Mouse (Mus musculus) splenic B cell, adult 2 months (primary cell): Measurements from ENCODE around the gene Appl2.
A peak's percentile ranks its signal among the peaks of the same experiment; 100 is the strongest.

Experiments used
- DNase-seq: peaks from one replicate; pipeline ENCODE4 v3.0.0-alpha.2; 2011; ENCODE audit warnings: low read depth, low spot score
- H3K27me3 ChIP-seq: 2 replicates; pipeline ENCODE4 v1.6.1; 2012; ENCODE audit warnings: mild to moderate bottlenecking, low read length, moderate library complexity, mixed read lengths; ENCODE audit not compliant: control insufficient read depth, poor library complexity, insufficient read depth, severe bottlenecking
- H3K36me3 ChIP-seq: 2 replicates; pipeline ENCODE4 v1.6.1; 2012; ENCODE audit warnings: mild to moderate bottlenecking, low read length, moderate library complexity, mixed read lengths; ENCODE audit not compliant: control insufficient read depth, poor library complexity, insufficient read depth, severe bottlenecking

Appl2 gene

GRCm38 (mm10) chr10:83644167-83644566 is 4.4 kb downstream of the Appl2 start:
- DNase-seq = no peak
- H3K27me3 ChIP-seq = no peaks in the 10 kb centered on the region
- H3K36me3 ChIP-seq = no peaks in the 10 kb centered on the region

DNA sequence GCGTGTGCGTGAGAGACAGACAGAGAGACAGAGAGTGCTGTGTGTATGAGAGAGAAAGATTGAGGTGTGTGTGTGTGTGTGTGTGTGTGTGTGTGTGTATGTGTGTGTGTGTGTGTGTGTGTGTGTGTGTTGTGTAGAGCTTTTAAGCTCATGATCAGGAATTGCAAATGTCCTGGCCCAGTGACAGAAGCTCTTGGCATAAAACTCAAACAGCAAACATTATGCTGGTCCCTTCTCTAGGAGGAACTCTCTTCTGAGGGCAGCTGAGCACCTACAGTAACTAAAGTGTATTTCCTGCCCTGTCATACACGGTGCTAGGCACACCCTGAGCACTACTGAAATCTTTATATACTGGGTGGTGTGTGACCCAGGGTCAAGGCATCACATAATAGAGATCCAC is 6.9 kb downstream of the Appl2 start:
- no peaks in the 10 kb centered on the region for H3K27me3 ChIP-seq

GRCm38 (mm10) chr10:83639881-83640386 is 8.6 kb downstream of the Appl2 start:
- Histone ChIP-seq H3K27me3 (no peaks in the 10 kb centered on the region), H3K36me3 (no peaks in the 10 kb centered on the region)
- no peak for DNase-seq

More for the DNA sequence above, 6.9 kb downstream of the Appl2 start:
- DNase-seq = no peak
- no peaks in the 10 kb centered on the region for H3K36me3 ChIP-seq

GRCm38 (mm10) chr10:83637295-83637694 is 11.2 kb downstream of the Appl2 start:
- DNase-seq = no peak
- H3K36me3 ChIP-seq = no peaks in the 10 kb centered on the region
- no peaks in the 10 kb centered on the region for H3K27me3 ChIP-seq

DNA sequence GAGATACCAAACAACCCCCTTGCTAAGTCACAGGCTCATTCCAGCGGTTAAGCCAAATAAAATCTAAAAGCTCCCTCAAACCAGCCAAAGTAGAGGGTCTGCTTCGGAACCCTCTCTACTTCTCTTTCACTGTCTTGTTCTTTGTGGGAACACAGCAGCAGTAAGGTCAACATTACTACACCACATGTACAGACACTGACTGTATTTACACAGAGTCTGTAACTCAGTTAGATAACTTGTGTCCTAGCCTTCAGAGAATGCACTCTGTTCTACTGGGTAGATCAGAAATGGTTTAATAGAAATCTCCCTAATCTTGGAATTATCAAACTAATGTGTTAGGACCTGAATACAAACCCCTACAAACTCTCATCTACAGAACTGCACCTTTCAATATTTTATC is 12.3 kb downstream of the Appl2 start:
- Histone ChIP-seq H3K27me3 (no peaks in the 10 kb centered on the region), H3K36me3 (no peaks in the 10 kb centered on the region)
- DNase-seq = no peak

GRCm38 (mm10) chr10:83634461-83634860 is 14.1 kb downstream of the Appl2 start:
- no peaks in the 10 kb centered on the region for H3K36me3 ChIP-seq
- DNase-seq = peak; percentile 26

DNA sequence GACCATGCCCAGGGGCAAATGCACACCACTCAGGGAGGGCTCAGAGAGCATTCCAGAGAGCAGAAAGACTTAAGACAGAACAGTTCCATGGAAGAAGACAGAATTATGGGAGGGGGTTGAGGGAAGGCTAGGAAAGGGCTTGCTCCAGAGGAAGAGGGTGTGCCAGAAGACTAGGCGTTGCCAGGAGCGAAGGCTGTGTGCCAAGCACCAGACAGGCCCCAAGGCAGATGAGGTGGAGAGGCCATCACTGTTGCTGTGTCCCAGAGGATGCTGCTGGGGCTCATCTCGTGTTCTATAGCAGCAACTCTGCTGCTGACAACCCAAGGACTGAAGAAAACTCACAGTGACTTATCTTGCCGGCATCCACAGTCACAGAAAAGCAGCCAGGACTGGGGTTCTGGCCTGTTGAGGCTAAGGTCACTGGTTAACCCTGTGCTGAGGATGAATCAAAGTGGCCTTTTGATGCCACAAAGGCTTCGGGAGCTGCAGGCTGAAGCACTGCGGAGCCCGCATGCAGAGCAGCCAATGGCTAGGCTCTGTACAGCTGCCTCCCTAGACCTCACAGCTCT is 15.6 kb downstream of the Appl2 start:
- Histone ChIP-seq H3K36me3 (no peaks in the 10 kb centered on the region), H3K27me3 (no peaks in the 10 kb centered on the region)
- no peak for DNase-seq

More at GRCm38 (mm10) chr10:83634461-83634860, 14.1 kb downstream of the Appl2 start:
- H3K27me3 ChIP-seq = no peaks in the 10 kb centered on the region

GRCm38 (mm10) chr10:83631775-83632174 is 16.8 kb downstream of the Appl2 start:
- no peaks in the 10 kb centered on the region for H3K36me3 ChIP-seq
- DNase-seq = no peak
- no peaks in the 10 kb centered on the region for H3K27me3 ChIP-seq

- no peak for DNase-seq
- Histone ChIP-seq H3K36me3 (no peaks in the 10 kb centered on the region), H3K27me3 (no peaks in the 10 kb centered on the region)
Measured at GRCm38 (mm10) chr10:83630899-83631298, 17.6 kb downstream of the Appl2 start.

DNA sequence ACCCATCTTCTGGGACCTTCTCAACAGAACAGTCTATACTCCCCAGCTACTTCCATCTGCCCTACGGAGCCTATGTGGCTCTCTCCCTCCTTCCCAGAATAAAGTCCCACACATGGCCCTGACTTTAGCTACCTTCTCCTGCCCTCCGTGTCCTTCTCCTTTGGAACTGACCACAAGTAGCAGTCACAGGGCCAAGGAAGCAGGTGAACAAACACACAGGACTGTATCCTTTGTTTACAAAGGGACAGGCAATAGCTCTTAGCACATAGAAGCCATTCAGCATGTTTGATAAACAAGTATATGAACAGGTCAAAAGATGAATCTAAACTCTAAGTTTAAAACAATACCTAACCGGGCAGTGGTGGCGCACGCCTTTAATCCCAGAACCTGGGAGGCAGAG is 18.7 kb downstream of the Appl2 start:
- Histone ChIP-seq H3K36me3 (no peaks in the 10 kb centered on the region), H3K27me3 (no peaks in the 10 kb centered on the region)
- no peak for DNase-seq

DNA sequence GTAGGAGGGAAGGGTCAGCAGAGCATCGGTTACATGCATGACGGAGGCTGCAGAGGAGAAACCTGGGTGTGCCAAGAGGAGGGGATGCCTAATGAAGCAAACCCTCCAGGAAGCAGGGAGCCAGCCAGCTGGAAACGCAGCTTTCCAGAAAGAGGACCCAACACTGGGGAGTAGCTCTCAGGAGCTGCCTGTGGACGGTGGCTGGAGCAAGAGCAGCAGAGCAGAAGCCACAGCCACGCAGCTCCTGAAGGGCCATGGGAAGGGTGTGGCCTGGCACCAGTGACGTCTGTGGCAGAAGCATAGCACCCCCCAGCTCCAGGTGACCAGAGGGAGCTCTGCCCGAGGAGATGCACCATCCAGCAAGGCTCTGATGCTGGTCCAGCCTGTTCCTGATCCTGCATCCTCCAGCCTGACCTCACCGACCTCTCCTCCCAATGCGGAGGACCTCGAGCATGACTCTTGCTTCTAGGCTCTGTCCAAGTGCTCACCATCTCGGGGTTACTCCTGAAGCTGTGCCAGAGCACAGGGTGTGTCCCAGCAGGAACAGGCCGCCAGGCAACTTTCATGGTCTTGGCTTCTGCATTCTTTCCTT is 19.3 kb downstream of the Appl2 start:
- no peak for DNase-seq
- H3K36me3 ChIP-seq = no peaks in the 10 kb centered on the region
- H3K27me3 ChIP-seq = no peaks in the 10 kb centered on the region

- H3K36me3 ChIP-seq = no peaks in the 10 kb centered on the region
- no peak for DNase-seq
Measured at GRCm38 (mm10) chr10:83628241-83628640, 20.3 kb downstream of the Appl2 start.

GRCm38 (mm10) chr10:83627113-83627687 is 21.3 kb downstream of the Appl2 start:
- no peak for DNase-seq
- Histone ChIP-seq H3K36me3 (no peaks in the 10 kb centered on the region), H3K27me3 (no peaks in the 10 kb centered on the region)

More at GRCm38 (mm10) chr10:83628241-83628640, 20.3 kb downstream of the Appl2 start:
- no peaks in the 10 kb centered on the region for H3K27me3 ChIP-seq

GRCm38 (mm10) chr10:83624841-83625240 is 23.7 kb downstream of the Appl2 start:
- H3K27me3 ChIP-seq = no peaks in the 10 kb centered on the region
- no peaks in the 10 kb centered on the region for H3K36me3 ChIP-seq
- DNase-seq = no peak

DNA sequence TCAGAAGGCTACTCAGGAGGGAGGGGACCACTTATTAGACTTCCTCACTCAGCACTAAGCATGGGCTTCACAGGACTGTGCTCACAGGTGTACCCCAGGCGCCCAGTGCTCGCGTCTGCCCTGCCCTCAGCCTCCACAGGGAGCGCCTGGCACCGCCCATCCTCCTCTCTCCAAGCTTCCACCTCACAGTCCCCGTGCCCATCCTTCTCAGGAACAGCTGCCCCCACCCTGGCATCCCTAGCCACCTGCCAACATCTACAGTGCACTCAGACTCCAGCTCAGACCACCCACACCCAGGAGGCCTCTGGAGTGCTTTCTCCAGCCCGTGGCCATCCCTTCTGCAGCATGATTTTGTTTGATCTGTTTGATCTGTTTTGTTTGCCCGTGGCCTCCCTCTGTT is 24.5 kb downstream of the Appl2 start:
- no peaks in the 10 kb centered on the region for H3K36me3 ChIP-seq
- no peaks in the 10 kb centered on the region for H3K27me3 ChIP-seq
- no peak for DNase-seq
